Mouse (Mus musculus) E14TG2a.4 (cell line): Measurements from ENCODE around the gene Nuf2.

Experiments used
- CTCF ChIP-seq: conservative IDR thresholded peaks from 2 replicates; pipeline ENCODE4 v1.5.1; 2014; ENCODE audit warnings: low read length
- NANOG ChIP-seq: IDR thresholded peaks from 2 replicates; pipeline ENCODE4 v1.6.1; 2014; ENCODE audit warnings: borderline replicate concordance, low read length, mixed read lengths
- POU5F1 ChIP-seq: IDR thresholded peaks from 2 replicates; pipeline ENCODE4 v1.6.1; 2014; ENCODE audit warnings: low read length, borderline replicate concordance

- no peak for TF ChIP-seq CTCF
- TF ChIP-seq POU5F1: no peak
- TF ChIP-seq NANOG: no peak
Measured at GRCm38 (mm10) chr1:169529996-169530518, 1.2 kb downstream of the Nuf2 start.
